24 mouse cellular contexts compared by ENCODE assay signal in genomic region chr8:10472371-10472770, GRCm38 (mm10).
DNase-seq lines count a peak whose midpoint lies in the region; ATAC-seq and TF ChIP-seq lines count a peak whose summit lies in the region.
"Had no signal": no experiment of that assay in that cellular context is flagged by ENCODE, and none has a peak within 500 bp of the region (broad histone marks: within the 10 kb centered on the region; RNA-seq: fewer than 3 reads in every experiment).

No protein-coding gene starts in this region.

- no peak overlapping the region for H3K27ac ChIP-seq in midbrain, embryonic 11.5 days (ENCODE audit: low read depth, low read length)
- no peak overlapping the region for H3K27ac ChIP-seq in midbrain, postnatal 0 days (ENCODE audit: low read depth, low read length)
- peak overlapping the region; percentile 62; the same call in 1 of the 2 replicates for H3K27ac ChIP-seq in cortical plate, adult 2 months (ENCODE audit: insufficient read depth, low read length)
- H3K27ac ChIP-seq: forebrain, embryonic 10.5 days; forebrain, embryonic 13.5 days; gastrocnemius, adult 2 months; hindbrain, embryonic 12.5 days; hindbrain, embryonic 15.5 days had no signal

- H3K27me3 ChIP-seq in midbrain, embryonic 11.5 days (ENCODE audit: control insufficient read depth, insufficient read depth, low read length): no peaks in the 10 kb centered on the region
- no peaks in the 10 kb centered on the region for H3K27me3 ChIP-seq in midbrain, postnatal 0 days (ENCODE audit: insufficient read depth, low read length)
- H3K27me3 ChIP-seq: forebrain, embryonic 13.5 days; hindbrain, embryonic 12.5 days; hindbrain, embryonic 15.5 days had no signal

- no peak for ATAC-seq in midbrain, embryonic 11.5 days (ENCODE audit: low FRiP score)
- ATAC-seq in midbrain, postnatal 0 days (ENCODE audit: low FRiP score): no peak
- ATAC-seq: CD4-positive, CD25-positive, alpha-beta regulatory T cell, adult 4 months; forebrain, embryonic 13.5 days; forebrain, embryonic 16.5 days had no signal

- TF ChIP-seq POLR2A in cortical plate, adult 2 months (IDR thresholded peaks at IDR 0.05; ENCODE audit: extremely low read depth, insufficient read depth, low read length): no peak

- WGBS in midbrain, embryonic 11.5 days: 87% methylated on average over 3 of the region's 3 CpGs
- 85% methylated on average over 3 of the region's 3 CpGs for WGBS in midbrain, postnatal 0 days

- no peaks in the 10 kb centered on the region for H3K9me3 ChIP-seq in midbrain, embryonic 11.5 days (ENCODE audit: control insufficient read depth, low read length)
- H3K9me3 ChIP-seq in midbrain, postnatal 0 days (ENCODE audit: low read length): no peaks in the 10 kb centered on the region
- H3K9me3 ChIP-seq: forebrain, embryonic 10.5 days; forebrain, embryonic 13.5 days; hindbrain, embryonic 12.5 days; hindbrain, embryonic 15.5 days had no signal

- H3K4me2 ChIP-seq in midbrain, embryonic 11.5 days: no peak overlapping the region
- H3K4me2 ChIP-seq in midbrain, postnatal 0 days (ENCODE audit: low read depth, low read length, poor library complexity, severe bottlenecking): no peak overlapping the region
- H3K4me2 ChIP-seq: forebrain, embryonic 13.5 days; heart, embryonic 11.5 days; hindbrain, embryonic 12.5 days; hindbrain, embryonic 15.5 days had no signal

- no peak for TF ChIP-seq CTCF in midbrain, postnatal 0 days (IDR thresholded peaks at IDR 0.05)
- TF ChIP-seq CTCF in cortical plate, adult 2 months (IDR thresholded peaks at IDR 0.05; ENCODE audit: extremely low read depth, insufficient read depth, low read length): no peak

- DNase-seq in layer of hippocampus, adult 11-12 months (ENCODE audit: low spot score): peak; percentile 27
- DNase-seq in layer of hippocampus, postnatal 10 days (ENCODE audit: low spot score in 2 of 2): no peak
- peak; percentile 25 for DNase-seq in left cerebral cortex, adult 11 months (ENCODE audit: low spot score)
- DNase-seq in left cerebral cortex, postnatal 4 days: no peak
- DNase-seq in midbrain, embryonic 11.5 days (ENCODE audit: low spot score, missing footprints): peak; percentile 37
- no peak for DNase-seq in midbrain, postnatal 0 days (ENCODE audit: low spot score)
- no peak for DNase-seq in ovary, postnatal 36 days (ENCODE audit: low spot score)
- DNase-seq: adrenal gland, adult 2 months; adrenal gland, postnatal 14 days; cerebellum, adult 11-12 months; cerebellum, adult 8-10 months; cerebellum, postnatal 10 days; cerebellum, postnatal 36 days; gastrocnemius, adult 2 months; gastrocnemius, postnatal 14 days; heart, adult 11 months had no signal

- no peak overlapping the region for H3K4me3 ChIP-seq in midbrain, embryonic 11.5 days (ENCODE audit: low read depth, low read length)
- no peak overlapping the region for H3K4me3 ChIP-seq in midbrain, postnatal 0 days (ENCODE audit: low read depth, low read length)
- H3K4me3 ChIP-seq in cortical plate, adult 2 months (ENCODE audit: insufficient read depth, low read length): no peak overlapping the region
- H3K4me3 ChIP-seq: forebrain, embryonic 10.5 days; forebrain, embryonic 13.5 days; gastrocnemius, adult 2 months; hindbrain, embryonic 12.5 days; hindbrain, embryonic 15.5 days had no signal

- no peaks in the 10 kb centered on the region for H3K4me1 ChIP-seq in midbrain, embryonic 11.5 days (ENCODE audit: control insufficient read depth, insufficient read depth, low read length)
- H3K4me1 ChIP-seq in midbrain, postnatal 0 days (ENCODE audit: insufficient read depth, low read length): peaks cover 5% of the 10 kb centered on the region; the same call in 1 of the 2 replicates
- H3K4me1 ChIP-seq in cortical plate, adult 2 months (ENCODE audit: control insufficient read depth, insufficient read depth, low read length): peaks cover 5% of the 10 kb centered on the region
- H3K4me1 ChIP-seq: hindbrain, embryonic 12.5 days; hindbrain, embryonic 15.5 days had no signal

- H3K36me3 ChIP-seq in midbrain, embryonic 11.5 days (ENCODE audit: control insufficient read depth, insufficient read depth, low read length): no peaks in the 10 kb centered on the region
- H3K36me3 ChIP-seq in midbrain, postnatal 0 days (ENCODE audit: insufficient read depth, low read length): no peaks in the 10 kb centered on the region
- H3K36me3 ChIP-seq: forebrain, embryonic 10.5 days; hindbrain, embryonic 12.5 days; hindbrain, embryonic 15.5 days had no signal

- intact Hi-C loops in left cerebral cortex, postnatal 4 days (cut with DNase I): no loop called here

- H3K9ac ChIP-seq in midbrain, embryonic 11.5 days (ENCODE audit: low read length): no peak overlapping the region
- H3K9ac ChIP-seq in midbrain, postnatal 0 days (replicated peaks; ENCODE audit: low read length, poor library complexity, severe bottlenecking): no peak overlapping the region
- H3K9ac ChIP-seq: forebrain, embryonic 13.5 days; hindbrain, embryonic 12.5 days; hindbrain, embryonic 15.5 days had no signal

Comparison
In these comparisons a context has a peak if more than half of its experiments do, and no peak if none do; other contexts are left out.
1. DNase-seq: peak in layer of hippocampus, adult 11-12 months (single experiment), left cerebral cortex, adult 11 months (single experiment) and midbrain, embryonic 11.5 days (single experiment); none in layer of hippocampus, postnatal 10 days (0 of 2), left cerebral cortex, postnatal 4 days (single experiment), midbrain, postnatal 0 days (single experiment) and ovary, postnatal 36 days (single experiment).